Mouse (Mus musculus) limb, embryonic 10.5 days (tissue): ENCODE measurements around the gene Asxl1. TPM values are rescaled to one million over a fixed set of nuclear protein-coding genes. Genes with fewer than 3 reads are reported as not detected.
A peak's percentile ranks its signal among the peaks of the same experiment; 100 is the strongest.

Source experiments
- DNase-seq: peaks from one replicate; pipeline ENCODE4 v3.0.0-alpha.2; 2017; ENCODE audit warnings: low spot score
- H3K27ac ChIP-seq: fragments of 300-500 bp; sonication (generic); 2 replicates; pipeline ENCODE4 v1.5.1; 2016; ENCODE audit warnings: mild to moderate bottlenecking
- H3K27me3 ChIP-seq: fragments of 300-500 bp; sonication (generic); 2 replicates; pipeline ENCODE4 v1.6.1; 2016; ENCODE audit warnings: low read depth, mild to moderate bottlenecking; ENCODE audit not compliant: poor library complexity, severe bottlenecking
- H3K36me3 ChIP-seq: fragments of 300-500 bp; sonication (generic); 2 replicates; pipeline ENCODE4 v1.6.1; 2016; ENCODE audit warnings: mild to moderate bottlenecking, moderate library complexity
- H3K4me1 ChIP-seq: fragments of 300-500 bp; sonication (generic); 2 replicates; pipeline ENCODE4 v1.6.1; 2016
- H3K4me3 ChIP-seq: fragments of 300-500 bp; sonication (generic); 2 replicates; pipeline ENCODE4 v1.5.1; 2016; ENCODE audit warnings: mild to moderate bottlenecking, moderate library complexity
- H3K9me3 ChIP-seq: fragments of 300-500 bp; sonication (generic); replicated peaks from 2 replicates; pipeline ENCODE4 v1.6.1; 2016; ENCODE audit warnings: mild to moderate bottlenecking
- WGBS: fragments of 180-500 bp; shearing (Covaris S2); methylation state at CpG from one replicate; pipeline ENCODE4 v1.1.7; 2016; 5-methylcytosine and 5-hydroxymethylcytosine counted together
- polyA plus RNA-seq: library from polyadenylated mRNA; unstranded; fragments of >200 nt; fragmentation: Nextera tagmentation; extraction: Ambion mirVana; gene quantifications from 2 replicates; pipeline ENCODE4 v1.2.1, GENCODE M21; 2016

Gene Asxl1
- polyA plus RNA-seq, 1 experiment from 2014 or later = 17.0 TPM

DNA sequence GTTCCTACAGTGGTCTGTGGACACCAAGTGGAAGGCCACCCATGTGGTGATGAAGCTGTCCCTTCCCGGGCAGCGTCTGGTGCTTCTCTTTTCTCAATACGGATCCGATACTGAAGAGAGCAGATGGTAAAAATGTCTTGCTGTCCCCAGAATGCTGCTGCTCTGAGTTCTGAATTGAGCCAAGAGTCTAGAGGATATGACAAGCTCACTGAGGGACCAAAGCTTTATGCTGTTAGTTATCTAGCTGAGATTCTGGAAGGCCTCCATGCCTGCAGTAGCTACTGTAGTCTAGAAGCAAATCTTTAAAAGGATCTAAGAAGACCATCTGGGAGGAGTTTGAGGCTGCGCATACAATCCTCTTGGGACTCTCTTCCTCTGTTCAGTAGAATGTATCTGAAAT lies 13.4 kb upstream of the Asxl1 start:
- peaks cover 45% of the 10 kb centered on the region for H3K36me3 ChIP-seq
- no peak for DNase-seq
- H3K27me3 ChIP-seq = no peaks in the 10 kb centered on the region
- H3K4me3 ChIP-seq = no peak overlapping the region
- H3K4me1 ChIP-seq = peaks cover under 1% of the 10 kb centered on the region; the same call in 1 of the 2 replicates
- WGBS = 98% methylated on average over 5 of the region's 5 CpGs
- H3K27ac ChIP-seq = no peak overlapping the region
- no peaks in the 10 kb centered on the region for H3K9me3 ChIP-seq

DNA sequence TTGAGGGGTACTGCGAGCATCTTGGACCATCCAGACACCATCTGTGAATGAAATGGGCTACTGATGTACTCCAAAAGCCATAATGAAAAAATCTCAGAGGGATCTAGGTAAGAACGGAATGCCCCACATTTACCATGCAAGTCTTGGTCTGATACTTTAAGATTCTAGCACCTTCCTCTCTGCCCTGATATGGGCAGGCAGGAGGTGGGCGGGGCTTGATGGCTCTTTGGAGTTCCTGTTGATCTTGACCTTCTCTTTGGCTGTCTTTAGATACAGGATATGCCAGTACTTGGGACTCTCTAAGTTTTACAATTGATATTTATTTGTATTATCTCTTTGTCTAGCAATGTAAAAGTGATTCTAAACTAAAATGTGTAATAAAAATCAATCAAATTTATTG lies 12.6 kb upstream of the Asxl1 start:
- Histone ChIP-seq H3K36me3 (peaks cover 44% of the 10 kb centered on the region), H3K27me3 (no peaks in the 10 kb centered on the region), H3K4me1 (peaks cover 5% of the 10 kb centered on the region; the same call in 1 of the 2 replicates), H3K4me3 (no peak overlapping the region), H3K9me3 (no peaks in the 10 kb centered on the region), H3K27ac (no peak overlapping the region)
- 93% methylated on average over 3 of the region's 3 CpGs for WGBS
- DNase-seq = no peak

DNA sequence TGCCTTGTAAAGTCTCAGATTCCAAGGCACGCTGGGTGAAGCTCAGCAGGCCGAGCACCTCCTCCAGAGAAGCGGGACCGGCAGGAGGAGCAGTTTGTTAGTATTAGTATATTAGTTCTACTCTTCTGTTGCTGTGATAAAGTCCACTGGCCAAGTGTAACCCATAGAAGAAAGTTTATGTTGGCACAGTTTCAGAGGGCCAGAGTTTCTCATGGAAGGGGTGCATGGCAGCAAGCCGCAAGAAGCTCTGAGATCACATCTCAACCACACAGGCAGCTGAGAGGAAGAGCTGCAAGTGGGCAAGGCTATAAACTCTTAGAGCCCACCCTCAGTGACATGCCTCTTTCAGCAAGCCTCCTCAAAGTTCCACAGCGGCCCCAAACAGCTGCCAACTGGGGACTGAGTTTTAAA lies 11.8 kb upstream of the Asxl1 start:
- Histone ChIP-seq H3K27ac (no peak overlapping the region), H3K4me1 (peaks cover 5% of the 10 kb centered on the region; the same call in 1 of the 2 replicates), H3K9me3 (no peaks in the 10 kb centered on the region), H3K36me3 (peaks cover 39% of the 10 kb centered on the region), H3K27me3 (no peaks in the 10 kb centered on the region), H3K4me3 (no peak overlapping the region)
- no peak for DNase-seq
- WGBS = 97% methylated on average over 6 of the region's 6 CpGs

DNA sequence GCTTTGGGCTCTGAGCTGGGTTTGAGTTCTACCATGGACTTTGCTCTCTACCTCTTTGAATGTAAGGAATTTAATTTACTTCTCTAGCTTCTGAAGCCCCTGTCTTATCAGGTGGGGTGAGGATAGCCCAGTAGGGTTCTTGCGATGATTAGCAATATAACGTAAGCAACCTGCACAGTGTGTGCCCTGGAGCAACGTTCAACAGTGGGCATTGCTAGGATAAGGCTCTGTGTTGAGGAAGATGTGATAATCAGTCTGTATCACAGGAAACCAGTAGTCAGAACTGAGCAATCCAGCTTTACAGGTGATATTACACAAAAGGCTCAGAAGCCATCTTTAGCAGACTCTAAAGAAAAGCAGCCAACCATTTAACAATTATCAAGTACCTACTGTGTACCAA lies 11.3 kb upstream of the Asxl1 start:
- H3K27ac ChIP-seq = no peak overlapping the region

DNA sequence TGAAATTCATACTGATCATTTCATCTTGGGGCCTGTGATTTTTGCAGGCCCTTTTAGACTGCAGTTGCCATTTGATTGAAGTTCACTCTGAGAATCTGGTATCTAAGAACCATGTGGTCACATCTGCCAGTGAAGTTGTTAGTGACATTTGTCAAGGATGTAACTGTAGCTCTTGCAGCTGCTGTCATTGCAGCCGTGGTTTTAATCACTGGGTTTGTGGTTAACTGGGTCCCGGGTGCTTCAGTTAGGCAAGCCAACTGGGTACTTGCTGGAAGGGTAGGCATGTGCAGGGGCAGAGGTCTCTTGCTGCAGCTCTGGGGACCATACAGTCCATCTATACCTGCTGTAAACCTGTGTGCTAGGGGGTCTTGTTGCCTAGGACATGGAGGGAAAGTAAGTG lies 9.5 kb upstream of the Asxl1 start:
- peaks cover 22% of the 10 kb centered on the region for H3K36me3 ChIP-seq
- WGBS = 44% methylated on average over 2 of the region's 2 CpGs
- H3K27me3 ChIP-seq = no peaks in the 10 kb centered on the region
- no peak overlapping the region for H3K4me3 ChIP-seq
- peaks cover 5% of the 10 kb centered on the region; the same call in 1 of the 2 replicates for H3K4me1 ChIP-seq
- H3K9me3 ChIP-seq = no peaks in the 10 kb centered on the region
- no peak overlapping the region for H3K27ac ChIP-seq
- no peak for DNase-seq

More for the DNA sequence above, 11.3 kb upstream of the Asxl1 start:
- Histone ChIP-seq H3K9me3 (no peaks in the 10 kb centered on the region), H3K27me3 (no peaks in the 10 kb centered on the region), H3K4me1 (peaks cover 5% of the 10 kb centered on the region; the same call in 1 of the 2 replicates), H3K36me3 (peaks cover 37% of the 10 kb centered on the region), H3K4me3 (no peak overlapping the region)
- DNase-seq = no peak
- 84% methylated on average over 3 of the region's 3 CpGs for WGBS

DNA sequence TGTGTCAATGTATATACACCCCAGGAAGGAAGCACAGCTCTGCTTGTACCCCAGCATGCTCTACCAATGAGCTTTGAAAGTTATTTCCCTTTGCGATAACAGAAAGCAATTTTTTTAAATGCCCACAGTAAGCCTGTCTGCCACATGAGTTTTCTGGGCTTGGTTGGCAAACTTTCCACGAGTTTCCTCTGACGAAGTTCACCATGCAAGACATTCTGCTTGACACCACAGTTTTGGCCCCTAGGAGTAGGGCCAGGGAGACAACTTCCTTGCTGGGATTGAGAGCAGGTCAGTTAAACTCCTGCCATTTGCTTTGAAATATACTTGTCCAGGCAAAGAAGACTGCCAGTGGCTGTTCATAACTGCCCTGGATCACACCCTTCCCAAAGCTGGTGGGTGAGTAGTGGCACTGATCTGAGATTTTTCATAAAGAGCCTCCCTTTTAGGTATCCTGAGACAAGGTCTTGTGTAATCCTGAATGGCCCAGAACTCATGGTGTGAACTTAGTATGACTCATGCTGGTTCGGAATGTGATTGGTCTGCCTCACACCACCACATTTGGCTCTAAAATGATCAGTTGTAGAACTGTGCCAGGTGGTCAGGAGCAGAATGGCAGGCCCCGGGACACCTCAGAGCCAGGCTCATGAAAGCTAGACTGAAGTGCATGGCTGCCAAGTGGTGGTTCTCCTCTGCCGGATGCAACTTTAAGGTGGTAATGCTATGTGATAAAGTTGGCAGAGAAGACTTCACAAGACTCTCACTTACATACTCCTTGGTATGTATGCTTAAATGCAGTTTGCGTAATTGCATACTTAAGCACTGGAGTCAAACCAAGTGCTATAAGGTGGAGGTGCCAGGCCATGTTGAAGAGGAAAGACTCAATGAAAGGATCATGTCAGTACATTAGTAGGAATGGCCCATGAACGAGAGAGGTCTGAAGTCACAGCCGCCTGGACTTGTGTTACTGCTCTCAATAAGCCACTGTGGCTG lies 7.0 kb upstream of the Asxl1 start:
- H3K4me1 ChIP-seq = peaks cover 5% of the 10 kb centered on the region; the same call in 1 of the 2 replicates
- 90% methylated on average over 9 of the region's 9 CpGs for WGBS
- H3K27me3 ChIP-seq = no peaks in the 10 kb centered on the region
- peaks cover 17% of the 10 kb centered on the region for H3K36me3 ChIP-seq
- DNase-seq = no peak
- no peak overlapping the region for H3K27ac ChIP-seq
- H3K4me3 ChIP-seq = no peak overlapping the region
- no peaks in the 10 kb centered on the region for H3K9me3 ChIP-seq

DNA sequence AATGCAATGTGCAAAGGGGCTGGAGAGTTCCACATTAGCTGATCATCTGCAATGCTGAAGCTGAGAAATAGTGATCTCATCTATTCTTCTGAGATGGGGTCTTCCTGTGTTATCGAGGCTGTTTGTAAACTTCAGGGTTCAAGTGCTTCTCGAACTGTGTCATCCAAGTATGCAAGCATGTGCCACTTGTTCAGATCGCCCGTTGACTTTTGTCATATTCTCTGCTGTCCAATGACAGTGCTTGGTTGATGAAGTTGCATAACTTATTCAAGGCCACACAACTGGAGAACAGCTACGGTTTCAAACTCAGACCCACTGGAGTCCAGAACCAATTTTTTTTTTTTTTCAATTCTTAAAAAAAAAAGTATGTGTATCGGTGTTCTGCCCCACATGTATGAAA lies 3.5 kb upstream of the Asxl1 start:
- 93% methylated on average over 6 of the region's 6 CpGs for WGBS
- peaks cover 13% of the 10 kb centered on the region for H3K4me1 ChIP-seq
- no peak for DNase-seq
- H3K27ac ChIP-seq = no peak overlapping the region
- H3K4me3 ChIP-seq = no peak overlapping the region
- no peaks in the 10 kb centered on the region for H3K9me3 ChIP-seq
- H3K36me3 ChIP-seq = peaks cover 22% of the 10 kb centered on the region
- no peaks in the 10 kb centered on the region for H3K27me3 ChIP-seq

DNA sequence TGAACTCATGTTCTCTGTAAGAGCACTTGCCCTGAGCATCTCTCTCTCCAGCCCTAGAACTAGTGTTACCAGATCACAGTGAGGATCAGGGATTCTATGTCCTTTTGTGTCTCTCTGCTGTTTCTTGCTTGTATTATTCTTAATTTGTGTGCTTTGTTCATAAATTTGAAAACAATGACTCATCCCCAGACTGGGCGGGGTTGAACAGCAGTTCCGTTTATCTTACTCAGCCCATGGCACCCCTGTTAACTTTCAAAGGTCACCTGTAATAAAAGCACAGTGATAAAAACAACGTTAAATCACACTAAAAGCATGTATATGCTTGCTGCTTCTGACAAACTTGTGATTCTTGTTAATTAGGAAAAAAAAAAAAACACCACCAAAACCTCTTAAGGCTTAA lies 3.0 kb upstream of the Asxl1 start:
- H3K36me3 ChIP-seq = peaks cover 22% of the 10 kb centered on the region
- DNase-seq = no peak
- peaks cover 13% of the 10 kb centered on the region for H3K4me1 ChIP-seq
- H3K27me3 ChIP-seq = no peaks in the 10 kb centered on the region
- WGBS = 86% methylated on average over 3 of the region's 3 CpGs
- no peak overlapping the region for H3K4me3 ChIP-seq
- no peak overlapping the region for H3K27ac ChIP-seq
- H3K9me3 ChIP-seq = no peaks in the 10 kb centered on the region

DNA sequence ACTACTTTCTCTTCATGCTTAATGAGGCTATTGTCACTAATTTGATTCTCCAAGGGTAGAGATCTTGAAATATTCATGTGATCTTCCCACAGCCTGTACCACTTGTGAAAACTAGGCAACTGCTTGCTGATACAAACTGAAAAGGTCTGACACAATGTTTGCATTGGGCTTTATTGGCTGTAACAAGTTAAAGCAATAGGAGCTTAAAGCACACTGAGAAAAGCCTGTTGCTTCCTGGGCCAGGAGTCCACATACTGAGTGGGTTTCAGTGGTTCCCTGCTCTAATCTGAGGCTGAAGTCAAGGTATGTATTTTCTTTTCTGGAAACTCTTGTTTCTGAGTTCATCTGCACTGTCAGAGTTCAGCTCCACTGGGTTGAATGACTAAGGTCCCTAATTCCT lies 2.4 kb upstream of the Asxl1 start:
- Histone ChIP-seq H3K4me3 (no peak overlapping the region), H3K27ac (no peak overlapping the region), H3K9me3 (no peaks in the 10 kb centered on the region), H3K4me1 (peaks cover 18% of the 10 kb centered on the region), H3K36me3 (peaks cover 22% of the 10 kb centered on the region), H3K27me3 (no peaks in the 10 kb centered on the region)
- DNase-seq = no peak

DNA sequence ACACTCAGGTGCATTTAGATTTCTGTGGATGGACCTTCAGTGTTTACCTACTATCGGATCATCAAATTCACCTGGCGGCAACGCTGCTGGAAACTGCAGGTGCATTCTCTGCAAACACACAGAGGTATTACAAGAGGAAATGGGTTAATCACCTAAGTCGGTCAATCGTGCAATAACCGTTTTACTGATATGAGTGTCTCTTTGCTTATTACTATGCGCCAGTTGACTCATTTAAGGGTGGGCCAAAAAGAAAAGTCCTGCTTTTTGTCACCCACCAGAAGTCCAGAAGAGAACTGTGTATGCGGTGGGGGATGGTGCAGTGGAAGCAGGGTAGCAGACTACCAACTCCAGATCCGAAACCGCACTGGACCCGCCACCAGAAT lies 567 bp upstream of the Asxl1 start:
- Histone ChIP-seq H3K9me3 (no peaks in the 10 kb centered on the region), H3K27me3 (no peaks in the 10 kb centered on the region), H3K27ac (peak overlapping the region; percentile 100), H3K36me3 (peaks cover 30% of the 10 kb centered on the region), H3K4me3 (peak overlapping the region; percentile 93), H3K4me1 (peaks cover 32% of the 10 kb centered on the region)
- DNase-seq = peak; percentile 32
- WGBS = 6% methylated on average over 11 of the region's 11 CpGs

DNA sequence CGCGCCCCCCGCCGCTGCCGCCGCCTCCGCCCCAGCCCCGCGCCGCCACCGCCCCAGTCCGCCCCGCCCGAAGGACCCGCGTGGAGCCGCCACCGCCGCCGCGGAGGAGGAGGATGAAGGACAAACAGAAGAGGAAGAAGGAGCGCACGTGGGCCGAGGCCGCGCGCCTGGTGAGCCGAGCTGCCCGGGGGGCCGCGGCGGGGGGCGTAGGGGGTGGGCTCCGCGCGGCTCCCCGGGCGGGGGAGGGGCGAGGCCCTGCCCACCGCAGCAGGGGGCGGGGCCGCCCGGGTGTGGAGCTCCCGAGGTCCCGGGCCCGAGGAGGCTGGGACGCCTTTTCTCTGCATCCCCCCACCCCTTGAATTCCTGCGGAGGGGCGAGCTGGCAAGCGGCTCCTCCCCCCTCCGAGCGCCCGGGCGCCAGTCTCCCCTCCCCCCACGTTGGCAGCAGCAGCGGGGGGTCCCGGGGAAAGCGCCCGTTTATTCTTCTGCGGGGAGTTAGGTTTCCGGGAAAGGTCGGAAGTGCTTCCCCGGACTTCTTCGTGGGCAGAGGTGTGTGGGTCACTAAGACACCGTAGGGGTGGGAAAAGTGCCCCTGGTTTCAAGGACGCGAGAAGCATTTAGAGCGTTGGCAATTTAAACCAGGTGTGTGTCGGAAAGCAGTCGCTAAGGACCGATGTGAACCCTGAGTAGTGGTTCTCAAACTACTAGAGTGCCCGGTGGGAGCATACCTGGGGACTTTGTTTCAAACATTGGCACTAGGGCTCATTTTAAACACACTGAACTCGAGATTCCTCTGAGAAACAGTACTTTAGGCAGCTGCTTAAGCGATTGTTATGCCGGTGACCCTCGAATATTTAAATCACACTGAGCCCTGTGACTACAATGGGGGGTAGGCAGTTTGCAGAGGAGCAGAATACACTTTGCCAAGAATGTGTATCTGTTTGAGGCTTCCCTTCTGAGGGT lies 873 bp downstream of the Asxl1 start:
- DNase-seq = peak; percentile 91
- peaks cover 37% of the 10 kb centered on the region for H3K36me3 ChIP-seq
- peak overlapping the region; percentile 100 for H3K27ac ChIP-seq
- no peaks in the 10 kb centered on the region for H3K9me3 ChIP-seq
- WGBS = under 1% methylated on average over 60 of the region's 76 CpGs
- H3K4me1 ChIP-seq = peaks cover 39% of the 10 kb centered on the region
- H3K27me3 ChIP-seq = no peaks in the 10 kb centered on the region
- H3K4me3 ChIP-seq = peak overlapping the region; percentile 93

DNA sequence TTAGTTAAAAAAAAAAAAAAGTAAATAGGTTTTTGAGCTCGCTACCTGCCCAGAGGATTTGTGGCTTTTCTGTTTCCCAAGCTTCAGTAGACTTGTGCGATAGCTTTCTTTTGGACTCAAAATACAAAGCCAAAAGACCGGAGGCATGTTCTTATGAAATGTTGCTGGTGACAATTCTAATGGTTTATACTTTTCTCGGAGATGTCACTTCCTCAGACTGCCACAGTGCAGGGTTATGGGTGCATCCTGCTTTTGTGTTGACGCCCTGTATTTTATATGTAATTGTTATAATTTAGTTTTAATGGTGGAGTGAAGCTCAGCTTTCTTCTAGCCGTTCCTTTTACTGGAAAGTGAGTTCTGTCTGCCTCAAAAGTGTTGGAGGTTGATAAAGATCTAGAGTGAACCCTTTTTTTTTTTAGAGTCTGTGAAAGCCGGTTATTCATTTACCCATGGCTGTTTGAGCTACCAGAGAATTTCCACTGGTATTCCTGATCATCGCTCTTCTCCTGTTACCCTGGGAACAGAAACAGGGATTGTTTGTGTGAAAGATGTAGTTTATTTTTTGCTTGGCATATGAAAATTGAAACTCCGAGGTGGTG lies 1.7 kb downstream of the Asxl1 start:
- peak overlapping the region; percentile 93 for H3K4me3 ChIP-seq
- WGBS = 19% methylated on average over 9 of the region's 9 CpGs
- DNase-seq = no peak
- H3K27ac ChIP-seq = peak overlapping the region; percentile 100
- no peaks in the 10 kb centered on the region for H3K9me3 ChIP-seq
- H3K4me1 ChIP-seq = peaks cover 39% of the 10 kb centered on the region
- H3K27me3 ChIP-seq = no peaks in the 10 kb centered on the region
- peaks cover 37% of the 10 kb centered on the region for H3K36me3 ChIP-seq
